Mouse (Mus musculus) neural tube, embryonic 12.5 days (tissue): ENCODE measurements around the gene Zc3h15. TPM values are rescaled to one million over a fixed set of nuclear protein-coding genes. Genes with fewer than 3 reads are reported as not detected.
"Not testable (repeated sequence)": the region's sequence is repeated elsewhere in the genome, so short reads cannot be mapped to it uniquely, and the experiment has no call there.

Source experiments
- ATAC-seq: fragments of 200-750 bp; cut with Nextera tagmentation; 2 replicates; pipeline ENCODE4 v1.8.0; 2017; ENCODE audit warnings: low read depth, mild to moderate bottlenecking, moderate TSS enrichment, moderate library complexity; ENCODE audit not compliant: low FRiP score
- H3K27ac ChIP-seq: fragments of 300-500 bp; sonication (generic); 2 replicates; pipeline ENCODE4 v1.5.1; 2016
- H3K27me3 ChIP-seq: fragments of 300-500 bp; sonication (generic); replicated peaks from 2 replicates; pipeline ENCODE4 v1.6.1; 2016; ENCODE audit warnings: mild to moderate bottlenecking
- H3K36me3 ChIP-seq: fragments of 300-500 bp; sonication (generic); 2 replicates; pipeline ENCODE4 v1.6.1; 2016; ENCODE audit warnings: mild to moderate bottlenecking
- H3K4me1 ChIP-seq: fragments of 300-500 bp; sonication (generic); 2 replicates; pipeline ENCODE4 v1.6.1; 2016
- H3K4me2 ChIP-seq: fragments of 300-500 bp; sonication (generic); replicated peaks from 2 replicates; pipeline ENCODE4 v1.6.1; 2016; ENCODE audit warnings: mild to moderate bottlenecking
- H3K4me3 ChIP-seq: fragments of 300-500 bp; sonication (generic); 2 replicates; pipeline ENCODE4 v1.5.1; 2016
- H3K9ac ChIP-seq: fragments of 300-500 bp; sonication (generic); 2 replicates; pipeline ENCODE4 v1.6.1; 2016; ENCODE audit warnings: mild to moderate bottlenecking
- H3K9me3 ChIP-seq: fragments of 300-500 bp; sonication (generic); 2 replicates; pipeline ENCODE4 v1.6.1; 2016; ENCODE audit warnings: mild to moderate bottlenecking
- WGBS: fragments of 180-500 bp; shearing (Covaris S2); methylation state at CpG from one replicate; pipeline ENCODE4 v1.1.7; 2016; 5-methylcytosine and 5-hydroxymethylcytosine counted together
- polyA plus RNA-seq: library from polyadenylated mRNA; unstranded; fragments of >200 nt; fragmentation: Nextera tagmentation; extraction: Ambion mirVana; gene quantifications from 2 replicates; pipeline ENCODE4 v1.2.1, GENCODE M21; 2016

Zc3h15 gene
- polyA plus RNA-seq, 1 experiment from 2014 or later: 175 TPM

GRCm38 (mm10) chr2:83698484-83698883, 54.2 kb downstream of the Zc3h15 start:
- no peaks in the 10 kb centered on the region for H3K27me3 ChIP-seq
- H3K4me3 ChIP-seq: no peak overlapping the region
- H3K9me3 ChIP-seq: no peaks in the 10 kb centered on the region
- 82% methylated on average over 1 of the region's 1 CpGs for WGBS
- H3K27ac ChIP-seq: no peak overlapping the region
- H3K4me2 ChIP-seq: no peak overlapping the region
- no peak for ATAC-seq
- H3K4me1 ChIP-seq: no peaks in the 10 kb centered on the region
- no peaks in the 10 kb centered on the region for H3K36me3 ChIP-seq
- H3K9ac ChIP-seq: no peak overlapping the region

- Histone ChIP-seq H3K4me2 (no peak overlapping the region), H3K9me3 (no peaks in the 10 kb centered on the region), H3K9ac (no peak overlapping the region), H3K27me3 (no peaks in the 10 kb centered on the region), H3K4me3 (no peak overlapping the region), H3K27ac (no peak overlapping the region), H3K36me3 (no peaks in the 10 kb centered on the region), H3K4me1 (no peaks in the 10 kb centered on the region)
- ATAC-seq: no peak
- WGBS: 82% methylated on average over 1 of the region's 1 CpGs
Observed at GRCm38 (mm10) chr2:83699324-83699723, 55.1 kb downstream of the Zc3h15 start.

- Histone ChIP-seq H3K9me3 (no peaks in the 10 kb centered on the region), H3K36me3 (no peaks in the 10 kb centered on the region), H3K27ac (no peak overlapping the region), H3K9ac (no peak overlapping the region), H3K27me3 (no peaks in the 10 kb centered on the region), H3K4me3 (no peak overlapping the region), H3K4me1 (no peaks in the 10 kb centered on the region), H3K4me2 (no peak overlapping the region)
- WGBS: 83% methylated on average over 4 of the region's 4 CpGs
- ATAC-seq: no peak
Observed at GRCm38 (mm10) chr2:83700667-83701066, 56.4 kb downstream of the Zc3h15 start.

GRCm38 (mm10) chr2:83702411-83702810, 58.2 kb downstream of the Zc3h15 start:
- Histone ChIP-seq H3K27me3 (no peaks in the 10 kb centered on the region), H3K9ac (no peak overlapping the region), H3K4me1 (no peaks in the 10 kb centered on the region), H3K27ac (no peak overlapping the region), H3K9me3 (no peaks in the 10 kb centered on the region), H3K4me2 (no peak overlapping the region), H3K4me3 (no peak overlapping the region), H3K36me3 (no peaks in the 10 kb centered on the region)
- WGBS: 95% methylated on average over 7 of the region's 7 CpGs
- ATAC-seq: no peak

GRCm38 (mm10) chr2:83705580-83706158, 61.4 kb downstream of the Zc3h15 start:
- WGBS: 93% methylated on average over 9 of the region's 9 CpGs

GRCm38 (mm10) chr2:83709896-83710524, 65.8 kb downstream of the Zc3h15 start:
- H3K4me1 ChIP-seq: peaks cover 6% of the 10 kb centered on the region; the same call in 1 of the 2 replicates
- H3K36me3 ChIP-seq: no peaks in the 10 kb centered on the region
- no peaks in the 10 kb centered on the region for H3K9me3 ChIP-seq
- H3K4me2 ChIP-seq: no peak overlapping the region
- H3K4me3 ChIP-seq: no peak overlapping the region
- no peak overlapping the region for H3K9ac ChIP-seq
- WGBS: 24% methylated on average over 11 of the region's 11 CpGs
- H3K27me3 ChIP-seq: no peaks in the 10 kb centered on the region
- H3K27ac ChIP-seq: no peak overlapping the region
- no peak for ATAC-seq

More at GRCm38 (mm10) chr2:83705580-83706158, 61.4 kb downstream of the Zc3h15 start:
- no peaks in the 10 kb centered on the region for H3K36me3 ChIP-seq
- H3K9ac ChIP-seq: no peak overlapping the region
- H3K4me1 ChIP-seq: peaks cover 6% of the 10 kb centered on the region; the same call in 1 of the 2 replicates
- no peaks in the 10 kb centered on the region for H3K27me3 ChIP-seq
- no peak overlapping the region for H3K4me2 ChIP-seq
- no peak overlapping the region for H3K27ac ChIP-seq
- H3K4me3 ChIP-seq: no peak overlapping the region
- no peaks in the 10 kb centered on the region for H3K9me3 ChIP-seq
- ATAC-seq: no peak

- H3K27me3 ChIP-seq, H3K9me3 ChIP-seq, H3K36me3 ChIP-seq, H3K4me3 ChIP-seq, H3K4me2 ChIP-seq, H3K27ac ChIP-seq, H3K9ac ChIP-seq, ATAC-seq, H3K4me1 ChIP-seq: not testable (repeated sequence)
- 75% methylated on average over 7 of the region's 7 CpGs for WGBS
Observed at GRCm38 (mm10) chr2:83713281-83713680, 69.0 kb downstream of the Zc3h15 start.

- Histone ChIP-seq H3K27ac (no peak overlapping the region), H3K4me2 (no peak overlapping the region), H3K4me3 (no peak overlapping the region), H3K27me3 (no peaks in the 10 kb centered on the region), H3K4me1 (peaks cover 6% of the 10 kb centered on the region; the same call in 1 of the 2 replicates), H3K9me3 (no peaks in the 10 kb centered on the region), H3K9ac (no peak overlapping the region), H3K36me3 (no peaks in the 10 kb centered on the region)
- WGBS: 79% methylated on average over 5 of the region's 5 CpGs
- ATAC-seq: no peak
Observed at GRCm38 (mm10) chr2:83713946-83714345, 69.7 kb downstream of the Zc3h15 start.

Other genes with a start within 250 kb of the Zc3h15 start
- gene Itgav, start 80.0 kb downstream of the Zc3h15 start, polyA plus RNA-seq: 46.0 and 47.1 TPM in 2 replicates
- 72.6 and 84.1 TPM in 2 replicates for gene Fam171b, start 168.2 kb downstream of the Zc3h15 start, polyA plus RNA-seq